In genomic region chr1:153140747-153141228, GRCm38 (mm10) we compare ENCODE assay signal across 10 mouse cellular contexts. TPM values are rescaled to one million over a fixed set of nuclear protein-coding genes. Genes with fewer than 3 reads are reported as not detected.
DNase-seq lines count a peak whose midpoint lies in the region; ATAC-seq and TF ChIP-seq lines count a peak whose summit lies in the region.
"Had no signal": no experiment of that assay in that cellular context is flagged by ENCODE, and none has a peak within 500 bp of the region (broad histone marks: within the 10 kb centered on the region; RNA-seq: fewer than 3 reads in every experiment).

No protein-coding gene starts in this region.

- no peak for DNase-seq in heart, postnatal 36 days
- DNase-seq in T-cell, adult 2 months (ENCODE audit: low spot score): peak; percentile 61
- no peak for DNase-seq in cerebellum, postnatal 10 days
- no peak for DNase-seq in liver, embryonic 11.5 days (ENCODE audit: low spot score)
- no peak for DNase-seq in cerebellum, adult 9-10 months

- H3K9me3 ChIP-seq in heart, embryonic 13.5 days: no peaks in the 10 kb centered on the region
- no peaks in the 10 kb centered on the region for H3K9me3 ChIP-seq in intestine, postnatal 0 days (ENCODE audit: control insufficient read depth)
- no peaks in the 10 kb centered on the region for H3K9me3 ChIP-seq in stomach, embryonic 15.5 days
- H3K9me3 ChIP-seq in liver, embryonic 11.5 days (ENCODE audit: control insufficient read depth, low read length): no peaks in the 10 kb centered on the region
- H3K9me3 ChIP-seq: heart, embryonic 15.5 days had no signal

- ATAC-seq in heart, embryonic 13.5 days (ENCODE audit: extremely low read depth, insufficient number of reproducible peaks, low FRiP score, low TSS enrichment): no peak
- ATAC-seq in intestine, postnatal 0 days: peak; percentile 88
- peak; percentile 80 for ATAC-seq in stomach, embryonic 15.5 days (ENCODE audit: insufficient read depth, low FRiP score, low read depth)
- no peak for ATAC-seq in liver, embryonic 11.5 days (replicated peaks; ENCODE audit: low FRiP score)

- H3K4me1 ChIP-seq in heart, embryonic 13.5 days: peaks cover 37% of the 10 kb centered on the region
- H3K4me1 ChIP-seq in intestine, postnatal 0 days (replicated peaks; ENCODE audit: control insufficient read depth, insufficient read depth, low read length): peaks cover 3% of the 10 kb centered on the region; the same call in 1 of the 2 replicates
- H3K4me1 ChIP-seq in stomach, embryonic 15.5 days: peaks cover 13% of the 10 kb centered on the region
- peaks cover 6% of the 10 kb centered on the region; the same call in 1 of the 2 replicates for H3K4me1 ChIP-seq in liver, embryonic 11.5 days (replicated peaks; ENCODE audit: control insufficient read depth, insufficient read depth, low read length)

- WGBS in heart, embryonic 13.5 days: 14% methylated on average over 8 of the region's 8 CpGs
- 7% methylated on average over 8 of the region's 8 CpGs for WGBS in intestine, postnatal 0 days
- WGBS in stomach, embryonic 15.5 days: 12% methylated on average over 8 of the region's 8 CpGs
- 10% methylated on average over 8 of the region's 8 CpGs for WGBS in liver, embryonic 11.5 days

- no peaks in the 10 kb centered on the region for H3K27me3 ChIP-seq in heart, embryonic 13.5 days (replicated peaks)
- no peaks in the 10 kb centered on the region for H3K27me3 ChIP-seq in intestine, postnatal 0 days (replicated peaks; ENCODE audit: control insufficient read depth, insufficient read depth, low read length)
- no peaks in the 10 kb centered on the region for H3K27me3 ChIP-seq in stomach, embryonic 15.5 days (replicated peaks)
- H3K27me3 ChIP-seq in liver, embryonic 11.5 days (replicated peaks; ENCODE audit: control insufficient read depth, insufficient read depth, low read length): no peaks in the 10 kb centered on the region
- H3K27me3 ChIP-seq: heart, embryonic 15.5 days had no signal

- H3K36me3 ChIP-seq in heart, embryonic 13.5 days: no peaks in the 10 kb centered on the region
- no peaks in the 10 kb centered on the region for H3K36me3 ChIP-seq in intestine, postnatal 0 days (ENCODE audit: control insufficient read depth, insufficient read depth)
- H3K36me3 ChIP-seq in stomach, embryonic 15.5 days: no peaks in the 10 kb centered on the region
- no peaks in the 10 kb centered on the region for H3K36me3 ChIP-seq in liver, embryonic 11.5 days (ENCODE audit: control insufficient read depth, insufficient read depth, low read length)
- H3K36me3 ChIP-seq: heart, embryonic 15.5 days had no signal

- intact Hi-C loops in heart, postnatal 36 days (cut with DNase I): no loop called here

- TF ChIP-seq CTCF in intestine, postnatal 0 days (IDR thresholded peaks at IDR 0.05; ENCODE audit: low read depth): no peak

- no peak overlapping the region for H3K4me3 ChIP-seq in heart, embryonic 13.5 days
- peak overlapping the region; percentile 17; the same call in 1 of the 2 replicates for H3K4me3 ChIP-seq in intestine, postnatal 0 days (ENCODE audit: low read depth, low read length)
- no peak overlapping the region for H3K4me3 ChIP-seq in stomach, embryonic 15.5 days (replicated peaks)
- H3K4me3 ChIP-seq in liver, embryonic 11.5 days (ENCODE audit: low read depth, low read length): no peak overlapping the region
- H3K4me3 ChIP-seq: heart, embryonic 15.5 days had no signal

- H3K4me2 ChIP-seq in heart, embryonic 13.5 days: no peak overlapping the region
- peak overlapping the region; percentile 57 for H3K4me2 ChIP-seq in intestine, postnatal 0 days (replicated peaks; ENCODE audit: low read depth)
- H3K4me2 ChIP-seq in stomach, embryonic 15.5 days: peak overlapping the region; percentile 20; the same call in 1 of the 2 replicates
- H3K4me2 ChIP-seq in liver, embryonic 11.5 days: no peak overlapping the region
- H3K4me2 ChIP-seq: heart, embryonic 15.5 days had no signal

- 0 out of 2 replicates have a peak overlapping the region, but pooled peaks have one; percentile 30 for H3K27ac ChIP-seq in heart, embryonic 13.5 days (replicated peaks)
- no peak overlapping the region for H3K27ac ChIP-seq in intestine, postnatal 0 days (ENCODE audit: low read depth, low read length)
- H3K27ac ChIP-seq in stomach, embryonic 15.5 days: peak overlapping the region; percentile 63
- no peak overlapping the region for H3K27ac ChIP-seq in liver, embryonic 11.5 days (ENCODE audit: low read depth, low read length)
- H3K27ac ChIP-seq: liver, embryonic 14.5 days had no signal

- H3K9ac ChIP-seq in heart, embryonic 13.5 days: no peak overlapping the region; the same call in 1 of the 2 replicates
- no peak overlapping the region for H3K9ac ChIP-seq in intestine, postnatal 0 days (ENCODE audit: low read depth, low read length)
- no peak overlapping the region for H3K9ac ChIP-seq in stomach, embryonic 15.5 days
- no peak overlapping the region for H3K9ac ChIP-seq in liver, embryonic 11.5 days (ENCODE audit: low read depth, low read length)
- H3K9ac ChIP-seq: heart, embryonic 15.5 days; liver, embryonic 14.5 days had no signal

RNA-seq across cellular contexts. Expression of gene Lamc2, which starts 45.5 kb away (rescaled TPM):
- 10.0 and 10.4 TPM in 2 replicates for polyA plus RNA-seq in heart, embryonic 13.5 days (2015; fragmentation: Nextera tagmentation; extraction: Ambion mirVana)
- 1 to 10 TPM; 6.3 to 7.7 TPM for total RNA-seq in heart, postnatal 36 days (2021)
- polyA plus RNA-seq in intestine, postnatal 0 days (2015; fragmentation: Nextera tagmentation; extraction: Ambion mirVana): 3.3 and 3.6 TPM in 2 replicates
- 12.9 and 13.4 TPM in 2 replicates for polyA plus RNA-seq in stomach, embryonic 15.5 days (2015; fragmentation: Nextera tagmentation; extraction: Ambion mirVana)
- polyA plus RNA-seq in liver, embryonic 11.5 days (2014; fragmentation: Nextera tagmentation; extraction: Ambion mirVana): 1.0 and 1.1 TPM in 2 replicates

Comparison
In these comparisons a context has a peak if more than half of its experiments do, and no peak if none do; other contexts are left out.
1. ATAC-seq: peak in intestine, postnatal 0 days (single experiment) and stomach, embryonic 15.5 days (single experiment); none in heart, embryonic 13.5 days (single experiment) and liver, embryonic 11.5 days (single experiment).
2. H3K27ac ChIP-seq: peak in heart, embryonic 13.5 days (single experiment) and stomach, embryonic 15.5 days (single experiment); none in intestine, postnatal 0 days (single experiment) and liver, embryonic 11.5 days (single experiment).
3. H3K4me2 ChIP-seq: peak in intestine, postnatal 0 days (single experiment) and stomach, embryonic 15.5 days (single experiment); none in heart, embryonic 13.5 days (single experiment) and liver, embryonic 11.5 days (single experiment).